8 mouse cellular contexts compared by ENCODE assay signal in genomic region chr14:51740347-51741170, GRCm38 (mm10). TPM values are rescaled to one million over a fixed set of nuclear protein-coding genes. Genes with fewer than 3 reads are reported as not detected.
A peak's percentile ranks its signal among the peaks of the same experiment; 100 is the strongest.
DNase-seq lines count a peak whose midpoint lies in the region; ATAC-seq and TF ChIP-seq lines count a peak whose summit lies in the region.

No protein-coding gene starts in this region.

- no peak for TF ChIP-seq RAD21 in CH12.LX (IDR thresholded peaks at IDR 0.05; ENCODE audit: low read depth, low read length)

- dilution Hi-C loops in CH12.LX (cut with MboI; ENCODE audit: extremely low pct_ligation_motif_present, extremely low pct_unique_long_range_greater_than_20kb, low sequenced_read_pairs), result no loop called here

- no peak for ATAC-seq in forebrain, embryonic 14.5 days
- ATAC-seq in liver, embryonic 13.5 days (ENCODE audit: low read depth), result no peak

- H3K9ac ChIP-seq in CH12.LX (ENCODE audit: insufficient read depth, low read depth), result no peak overlapping the region
- 0 out of 2 replicates have a peak overlapping the region, but pooled peaks have one; percentile 35 for H3K9ac ChIP-seq in forebrain, embryonic 14.5 days (ENCODE audit: low read length)
- H3K9ac ChIP-seq in liver, embryonic 13.5 days, result no peak overlapping the region

- in situ Hi-C loops in CH12.LX (cut with MboI; ENCODE audit: low pct_ligation_motif_present, low pct_unique_long_range_greater_than_20kb, low sequenced_read_pairs), result no loop called here

- peaks cover 0 to 3% of the 10 kb centered on the region in 2 experiments; a peak in 1 of 4 replicates for H3K4me1 ChIP-seq in CH12.LX (ENCODE audit: control insufficient read depth in 1 of 2, insufficient read depth in 2 of 2)
- peaks cover 4% of the 10 kb centered on the region; the same call in 1 of the 2 replicates for H3K4me1 ChIP-seq in forebrain, embryonic 14.5 days (ENCODE audit: control insufficient read depth, insufficient read depth, low read length)
- no peaks in the 10 kb centered on the region for H3K4me1 ChIP-seq in liver, embryonic 13.5 days (replicated peaks)
- H3K4me1 ChIP-seq in cerebellum, adult 2 months (ENCODE audit: control insufficient read depth, insufficient read depth, low read length), result no peaks in the 10 kb centered on the region

- TF ChIP-seq CTCF in CH12.LX (conservative IDR thresholded peaks at IDR 0.05 in 1 of 2, IDR thresholded peaks at IDR 0.05 in 1 of 2; ENCODE audit: low read depth in 2 of 2, low read length in 2 of 2), result no peak
- no peak for TF ChIP-seq CTCF in cerebellum, adult 2 months (IDR thresholded peaks at IDR 0.05; ENCODE audit: borderline replicate concordance, insufficient read depth, low read depth, low read length)

- no peak for TF ChIP-seq POLR2A in CH12.LX (IDR thresholded peaks at IDR 0.05; ENCODE audit: low read depth, low read length)
- TF ChIP-seq POLR2A in cerebellum, adult 2 months (IDR thresholded peaks at IDR 0.05; ENCODE audit: borderline replicate concordance, insufficient read depth, low read length), result no peak

- DNase-seq in adrenal gland, postnatal 10 days, result peak; percentile 29
- no peak for DNase-seq in adrenal gland, postnatal 4 days (ENCODE audit: low spot score in 2 of 2)
- no peak for DNase-seq in CH12.LX (ENCODE audit: extremely low read depth)
- no peak for DNase-seq in forebrain, embryonic 14.5 days (ENCODE audit: low spot score)
- no peak for DNase-seq in liver, embryonic 13.5 days
- DNase-seq in layer of hippocampus, postnatal 14 days (ENCODE audit: low spot score in 2 of 2), result no peak
- DNase-seq in cerebellum, adult 2 months, result no peak
- no peak for DNase-seq in frontal cortex, postnatal 14 days (ENCODE audit: low spot score in 2 of 2)

- WGBS in forebrain, embryonic 14.5 days, result under 1% methylated on average over 42 of the region's 42 CpGs
- 1% methylated on average over 42 of the region's 42 CpGs for WGBS in liver, embryonic 13.5 days (ENCODE audit: insufficient replicate concordance)
- WGBS in cerebellum, adult 2 months, result 1% methylated on average over 42 of the region's 42 CpGs

- no peaks in the 10 kb centered on the region for H3K79me2 ChIP-seq in CH12.LX (replicated peaks; ENCODE audit: control insufficient read depth, extremely low read depth, insufficient read depth, poor library complexity, severe bottlenecking)

- no peak overlapping the region for H3K4me3 ChIP-seq in CH12.LX (replicated peaks in 1 of 3; ENCODE audit: low read depth in 2 of 3, low read length in 2 of 3, poor library complexity in 1 of 3)
- H3K4me3 ChIP-seq in forebrain, embryonic 14.5 days (ENCODE audit: low read depth, low read length), result peak overlapping the region; percentile 26
- peak overlapping the region; percentile 24; the same call in 1 of the 2 replicates for H3K4me3 ChIP-seq in liver, embryonic 13.5 days (replicated peaks)
- H3K4me3 ChIP-seq in cerebellum, adult 2 months (replicated peaks; ENCODE audit: insufficient read depth, low read depth, low read length), result no peak overlapping the region

- no peaks in the 10 kb centered on the region for H3K9me3 ChIP-seq in CH12.LX (replicated peaks; ENCODE audit: low read length)
- no peaks in the 10 kb centered on the region for H3K9me3 ChIP-seq in forebrain, embryonic 14.5 days (replicated peaks; ENCODE audit: control insufficient read depth, low read length)
- H3K9me3 ChIP-seq in liver, embryonic 13.5 days (replicated peaks), result no peaks in the 10 kb centered on the region

- H3K36me3 ChIP-seq in CH12.LX (replicated peaks in 1 of 2; ENCODE audit: control insufficient read depth in 1 of 2, insufficient read depth in 1 of 2, low read length in 1 of 2), result peaks cover 0 to 5% of the 10 kb centered on the region in 2 experiments
- H3K36me3 ChIP-seq in forebrain, embryonic 14.5 days (ENCODE audit: control insufficient read depth, insufficient read depth, low read length), result no peaks in the 10 kb centered on the region
- H3K36me3 ChIP-seq in liver, embryonic 13.5 days, result no peaks in the 10 kb centered on the region

- peak overlapping the region; percentile 76; the same call in 1 of the 2 replicates for H3K4me2 ChIP-seq in CH12.LX (ENCODE audit: insufficient read depth, low read depth, poor library complexity, severe bottlenecking)
- peak overlapping the region; percentile 49 for H3K4me2 ChIP-seq in forebrain, embryonic 14.5 days (ENCODE audit: low read length)
- H3K4me2 ChIP-seq in liver, embryonic 13.5 days, result peak overlapping the region; percentile 41

- no peak overlapping the region for H3K27ac ChIP-seq in CH12.LX (ENCODE audit: insufficient read depth, low read depth)
- no peak overlapping the region for H3K27ac ChIP-seq in forebrain, embryonic 14.5 days (ENCODE audit: low read depth, low read length)
- H3K27ac ChIP-seq in liver, embryonic 13.5 days, result no peak overlapping the region
- no peak overlapping the region for H3K27ac ChIP-seq in cerebellum, adult 2 months (ENCODE audit: insufficient read depth, low read length)

- no peak for TF ChIP-seq EP300 in CH12.LX (IDR thresholded peaks at IDR 0.05; ENCODE audit: low read length)

- no peaks in the 10 kb centered on the region for H3K27me3 ChIP-seq in CH12.LX (replicated peaks)
- peaks cover 31% of the 10 kb centered on the region for H3K27me3 ChIP-seq in forebrain, embryonic 14.5 days (replicated peaks; ENCODE audit: control insufficient read depth, insufficient read depth, low read length)
- peaks cover 45% of the 10 kb centered on the region for H3K27me3 ChIP-seq in liver, embryonic 13.5 days
- H3K27me3 ChIP-seq in cerebellum, adult 2 months (ENCODE audit: control insufficient read depth, insufficient read depth, low read length), result no peaks in the 10 kb centered on the region; the same call in 1 of the 2 replicates

TF ChIP-seq in CH12.LX, 34 proteins besides CTCF, POLR2A, EP300 and RAD21:
- no peak for TF ChIP-seq NRF1 (IDR thresholded peaks at IDR 0.05; ENCODE audit: low read depth, low read length)
- TF ChIP-seq GABPA (IDR thresholded peaks at IDR 0.05; ENCODE audit: insufficient replicate concordance, low read depth, low read length), result no peak

RNA-seq across cellular contexts. Expression of gene Gm5800, which starts 23.6 kb away (rescaled TPM):
- total RNA-seq in adrenal gland, postnatal 10 days (2021), result not detected
- total RNA-seq in adrenal gland, postnatal 4 days (2021), result not detected
- total RNA-seq in CH12.LX (2012; rRNA removed) (not detected in 2 replicates), CH12.LX (2014; rRNA removed) (not detected in 2 replicates)
- not detected in 2 replicates for polyA plus RNA-seq in CH12.LX (2012; ENCODE audit: insufficient read length, low read depth)
- not detected in 2 replicates for polyA plus RNA-seq in forebrain, embryonic 14.5 days (2014; fragmentation: Nextera tagmentation; extraction: Ambion mirVana)
- polyA plus RNA-seq in liver, embryonic 13.5 days (2015; fragmentation: Nextera tagmentation; extraction: Ambion mirVana), result not detected in 2 replicates
- not detected for total RNA-seq in layer of hippocampus, postnatal 14 days (2021)
- not detected in 2 replicates for polyA plus RNA-seq in cerebellum, adult 2 months (2012; rRNA removed)

RNA-seq across cellular contexts. Expression of gene Ang4, which starts 32.8 kb away (rescaled TPM):
- total RNA-seq in adrenal gland, postnatal 10 days (2021), result not detected
- total RNA-seq in adrenal gland, postnatal 4 days (2021), result not detected
- total RNA-seq in CH12.LX (2012; rRNA removed) (not detected in 2 replicates), CH12.LX (2014; rRNA removed) (not detected in 2 replicates)
- not detected in 2 replicates for polyA plus RNA-seq in CH12.LX (2012; ENCODE audit: insufficient read length, low read depth)
- polyA plus RNA-seq in forebrain, embryonic 14.5 days (2014; fragmentation: Nextera tagmentation; extraction: Ambion mirVana), result not detected in 2 replicates
- polyA plus RNA-seq in liver, embryonic 13.5 days (2015; fragmentation: Nextera tagmentation; extraction: Ambion mirVana), result not detected in 2 replicates
- total RNA-seq in layer of hippocampus, postnatal 14 days (2021), result not detected
- not detected in 2 replicates for polyA plus RNA-seq in cerebellum, adult 2 months (2012; rRNA removed)

RNA-seq across cellular contexts. Expression of gene Gm17079, which starts 45.3 kb away (rescaled TPM):
- not detected for total RNA-seq in adrenal gland, postnatal 10 days (2021)
- not detected for total RNA-seq in adrenal gland, postnatal 4 days (2021)
- total RNA-seq in CH12.LX (2012; rRNA removed) (not detected in 2 replicates), CH12.LX (2014; rRNA removed) (not detected in 2 replicates)
- not detected in 2 replicates for polyA plus RNA-seq in CH12.LX (2012; ENCODE audit: insufficient read length, low read depth)
- not detected in 2 replicates for polyA plus RNA-seq in forebrain, embryonic 14.5 days (2014; fragmentation: Nextera tagmentation; extraction: Ambion mirVana)
- not detected in 2 replicates for polyA plus RNA-seq in liver, embryonic 13.5 days (2015; fragmentation: Nextera tagmentation; extraction: Ambion mirVana)
- not detected for total RNA-seq in layer of hippocampus, postnatal 14 days (2021)
- not detected in 2 replicates for polyA plus RNA-seq in cerebellum, adult 2 months (2012; rRNA removed)

RNA-seq across cellular contexts. Expression of gene AY358078, which starts 59.3 kb away (rescaled TPM):
- total RNA-seq in adrenal gland, postnatal 10 days (2021), result not detected
- not detected for total RNA-seq in adrenal gland, postnatal 4 days (2021)
- total RNA-seq in CH12.LX (2012; rRNA removed), result not detected in 2 replicates
- 0.26 TPM in 1 of 2 replicates, not detected in the other for total RNA-seq in CH12.LX (2014; rRNA removed)
- polyA plus RNA-seq in CH12.LX (2012; ENCODE audit: insufficient read length, low read depth), result not detected in 2 replicates
- polyA plus RNA-seq in forebrain, embryonic 14.5 days (2014; fragmentation: Nextera tagmentation; extraction: Ambion mirVana), result not detected in 2 replicates
- polyA plus RNA-seq in liver, embryonic 13.5 days (2015; fragmentation: Nextera tagmentation; extraction: Ambion mirVana), result not detected in 2 replicates
- not detected for total RNA-seq in layer of hippocampus, postnatal 14 days (2021)
- not detected in 2 replicates for polyA plus RNA-seq in cerebellum, adult 2 months (2012; rRNA removed)

Comparison
In these comparisons a context has a peak if more than half of its experiments do, and no peak if none do; other contexts are left out.
1. H3K4me3 ChIP-seq: peak in forebrain, embryonic 14.5 days (single experiment) and liver, embryonic 13.5 days (single experiment); none in CH12.LX (0 of 3) and cerebellum, adult 2 months (single experiment).
2. Peak in every context shown above with its lines, with median percentiles within 50 percentile points of each other: H3K4me2 ChIP-seq.